Mouse (Mus musculus) megakaryocyte-erythroid progenitor cell, adult 5-6 weeks (primary cell): ENCODE results near the gene Kmt5b. TPM values are rescaled to one million over a fixed set of nuclear protein-coding genes. Genes with fewer than 3 reads are reported as not detected.
A peak's percentile ranks its signal among the peaks of the same experiment; 100 is the strongest.

Experiments used
- ATAC-seq: replicated peaks from 2 replicates; pipeline ENCODE4 v1.8.0; 2016; ENCODE audit warnings: mild to moderate bottlenecking, inconsistent platforms; ENCODE audit not compliant: severe bottlenecking, poor library complexity, low FRiP score, low TSS enrichment
- total RNA-seq, 2 experiments: library from RNA; stranded (forward) in 1 of 2; stranded (reverse) in 1 of 2; fragments of 200-1000, 215-1000 nt in 1 of 2; fragments of >200 nt in 1 of 2; fragmentation: Nextera tagmentation in 1 of 2; gene quantifications; 2 replicates each; pipeline ENCODE4 v1.2.3; 2014 to 2017

Kmt5b gene
- total RNA-seq, 2 experiments from 2014 or later, result 24.8 to 39.9 TPM

DNA sequence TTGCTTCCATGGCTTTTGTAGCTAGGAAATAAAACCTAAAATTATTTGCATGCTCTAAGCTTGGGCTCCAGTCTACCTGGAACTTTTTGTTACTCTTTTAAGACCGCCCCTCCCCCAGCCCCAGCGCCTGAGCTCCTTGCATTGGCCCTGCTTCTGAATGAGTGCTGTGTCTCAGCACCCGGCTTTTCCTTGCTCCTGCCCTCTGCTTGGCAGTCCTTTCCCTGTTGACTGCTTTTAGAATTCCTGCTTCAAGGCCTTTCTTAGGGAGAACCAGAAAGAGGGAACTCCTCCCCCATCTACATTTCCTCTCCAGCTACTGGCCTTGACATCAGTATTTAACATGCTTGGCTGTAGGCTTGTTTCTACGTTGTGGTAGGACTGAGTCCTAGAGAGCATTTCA, 88.4 kb downstream of the Kmt5b start:
- no peak for ATAC-seq

DNA sequence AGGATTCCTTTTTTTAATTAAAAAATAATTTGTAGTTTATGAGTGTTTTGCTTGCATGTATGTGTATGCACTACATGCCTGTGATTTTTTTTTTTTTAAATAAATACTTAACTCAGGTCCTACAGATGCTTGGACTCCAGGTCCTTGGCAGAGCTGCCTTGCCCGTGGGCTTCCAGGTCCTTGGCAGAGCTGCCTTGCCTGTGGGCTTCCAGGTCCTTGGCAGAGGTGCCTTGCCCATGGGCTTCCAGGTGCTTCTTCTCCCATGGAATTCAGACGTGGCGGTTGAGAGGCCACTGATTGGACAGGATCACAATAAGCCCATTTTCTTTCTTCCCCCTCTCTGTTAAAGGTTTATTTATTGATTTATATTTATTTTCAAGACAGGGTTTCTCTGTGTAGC, 90.0 kb downstream of the Kmt5b start:
- no peak for ATAC-seq

DNA sequence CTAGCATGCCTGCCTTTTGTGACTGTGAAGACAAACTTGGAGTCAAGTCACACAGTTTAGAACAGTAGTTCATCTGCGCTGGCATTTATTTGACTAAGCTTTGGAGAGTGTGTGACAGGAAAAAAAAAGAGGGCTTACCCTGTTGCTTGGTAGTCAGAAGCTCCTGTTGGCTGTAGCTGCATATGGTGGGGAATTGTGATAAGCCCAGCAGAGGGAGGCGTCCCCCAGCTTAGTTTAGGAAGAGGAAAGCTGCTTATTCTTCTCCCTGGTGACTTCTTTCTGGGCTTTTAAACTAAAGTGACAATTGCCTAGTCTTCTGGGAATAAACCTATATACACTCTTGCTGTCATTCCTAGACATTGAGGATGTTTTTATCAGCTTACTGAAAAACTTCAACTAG, 95.5 kb downstream of the Kmt5b start:
- ATAC-seq, result peak; percentile 61

DNA sequence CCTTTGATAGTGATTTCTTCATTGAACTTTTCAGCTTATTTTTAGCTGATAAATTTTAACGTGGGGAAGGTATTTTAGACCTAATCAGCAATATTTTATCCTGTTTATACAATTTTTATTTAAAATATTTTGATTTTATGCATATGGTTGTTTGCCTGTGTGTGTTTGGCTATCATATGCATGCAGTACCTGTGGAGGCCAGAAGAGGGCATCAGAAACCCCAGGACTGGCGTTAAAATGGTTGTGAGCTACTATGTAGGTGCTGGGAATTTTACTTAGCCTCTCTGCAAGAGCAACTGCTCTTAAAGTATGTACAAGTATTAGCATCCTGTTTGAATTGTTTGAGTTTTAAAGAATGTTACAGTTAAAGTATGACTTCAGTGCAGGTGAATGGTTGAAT, 97.7 kb downstream of the Kmt5b start:
- no peak for ATAC-seq

Other genes with a start within 250 kb of the Kmt5b start
- 91.4 and 100 TPM in 2 replicates for gene Ppp6r3, start 191.7 kb upstream of the Kmt5b start, total RNA-seq (2014; fragmentation: Nextera tagmentation)
- 90.3 and 96.6 TPM in 2 replicates for gene Ppp6r3, start 191.7 kb upstream of the Kmt5b start, total RNA-seq (2017)
- gene Lrp5, start 80.9 kb upstream of the Kmt5b start, total RNA-seq (2014; fragmentation: Nextera tagmentation), result 7.9 and 10.2 TPM in 2 replicates
- 4.3 and 5.4 TPM in 2 replicates for gene Lrp5, start 80.9 kb upstream of the Kmt5b start, total RNA-seq (2017)
- gene 1810055G02Rik, start 59.1 kb upstream of the Kmt5b start, total RNA-seq (2014; fragmentation: Nextera tagmentation), result 24.0 and 24.9 TPM in 2 replicates
- 3.2 and 9.0 TPM in 2 replicates for gene 1810055G02Rik, start 59.1 kb upstream of the Kmt5b start, total RNA-seq (2017)
- 23.0 and 23.5 TPM in 2 replicates for gene Chka, start 84.4 kb downstream of the Kmt5b start, total RNA-seq (2014; fragmentation: Nextera tagmentation)
- 22.5 and 26.0 TPM in 2 replicates for gene Chka, start 84.4 kb downstream of the Kmt5b start, total RNA-seq (2017)
- 27.6 and 37.7 TPM in 2 replicates for gene Tcirg1, start 139.7 kb downstream of the Kmt5b start, total RNA-seq (2014; fragmentation: Nextera tagmentation)
- gene Tcirg1, start 139.7 kb downstream of the Kmt5b start, total RNA-seq (2017), result 6.7 and 44.0 TPM in 2 replicates
- 175 and 218 TPM in 2 replicates for gene Ndufs8, start 145.4 kb downstream of the Kmt5b start, total RNA-seq (2014; fragmentation: Nextera tagmentation)
- gene Ndufs8, start 145.4 kb downstream of the Kmt5b start, total RNA-seq (2017), result 54.3 and 59.0 TPM in 2 replicates
- gene Aldh3b1, start 162.4 kb downstream of the Kmt5b start, total RNA-seq (2014; fragmentation: Nextera tagmentation), result 3.9 TPM in 1 of 2 replicates, not detected in the other
- gene Aldh3b1, start 162.4 kb downstream of the Kmt5b start, total RNA-seq (2017), result not detected in 2 replicates
- 9.1 and 10.4 TPM in 2 replicates for gene Unc93b1, start 167.8 kb downstream of the Kmt5b start, total RNA-seq (2014; fragmentation: Nextera tagmentation)
- gene Unc93b1, start 167.8 kb downstream of the Kmt5b start, total RNA-seq (2017), result 3.9 and 16.4 TPM in 2 replicates
- not detected in 2 replicates for gene Aldh3b3, start 191.2 kb downstream of the Kmt5b start, total RNA-seq (2014; fragmentation: Nextera tagmentation)
- gene Aldh3b3, start 191.2 kb downstream of the Kmt5b start, total RNA-seq (2017), result not detected in 2 replicates
- gene Aldh3b2, start 204.9 kb downstream of the Kmt5b start, total RNA-seq (2014; fragmentation: Nextera tagmentation), result 0.50 TPM in 1 of 2 replicates, not detected in the other
- gene Aldh3b2, start 204.9 kb downstream of the Kmt5b start, total RNA-seq (2017), result 0.99 TPM in 1 of 2 replicates, not detected in the other
- gene Acy3, start 219.1 kb downstream of the Kmt5b start, total RNA-seq (2014; fragmentation: Nextera tagmentation), result 5.6 and 8.0 TPM in 2 replicates
- gene Acy3, start 219.1 kb downstream of the Kmt5b start, total RNA-seq (2017), result 2.3 and 2.5 TPM in 2 replicates
- gene Tbx10, start 225.3 kb downstream of the Kmt5b start, total RNA-seq (2014; fragmentation: Nextera tagmentation), result not detected in 2 replicates
- gene Tbx10, start 225.3 kb downstream of the Kmt5b start, total RNA-seq (2017), result not detected in 2 replicates
- 21.5 and 29.8 TPM in 2 replicates for gene Nudt8, start 233.2 kb downstream of the Kmt5b start, total RNA-seq (2014; fragmentation: Nextera tagmentation)
- gene Nudt8, start 233.2 kb downstream of the Kmt5b start, total RNA-seq (2017), result 19.5 and 21.1 TPM in 2 replicates
- gene Gm49405, start 233.2 kb downstream of the Kmt5b start, total RNA-seq (2014; fragmentation: Nextera tagmentation), result 1.9 and 5.4 TPM in 2 replicates
- 1.5 and 2.0 TPM in 2 replicates for gene Gm49405, start 233.2 kb downstream of the Kmt5b start, total RNA-seq (2017)
- gene Doc2g, start 235.9 kb downstream of the Kmt5b start, total RNA-seq (2014; fragmentation: Nextera tagmentation), result 2.1 and 7.4 TPM in 2 replicates
- gene Doc2g, start 235.9 kb downstream of the Kmt5b start, total RNA-seq (2017), result 3.8 and 4.0 TPM in 2 replicates
- gene Ndufv1, start 245.4 kb downstream of the Kmt5b start, total RNA-seq (2014; fragmentation: Nextera tagmentation), result 210 and 232 TPM in 2 replicates
- 285 and 306 TPM in 2 replicates for gene Ndufv1, start 245.4 kb downstream of the Kmt5b start, total RNA-seq (2017)